Mouse (Mus musculus) CH12.LX (cell line): ENCODE measurements around the gene B3gnt8. TPM values are rescaled to one million over a fixed set of nuclear protein-coding genes. Genes with fewer than 3 reads are reported as not detected.

ENCODE experiments used
- DNase-seq: peaks from one replicate; pipeline ENCODE4 v3.0.0-alpha.2; 2013; ENCODE audit errors: extremely low read depth
- H3K27ac ChIP-seq: 2 replicates; pipeline ENCODE4 v1.5.1; 2012; ENCODE audit warnings: low read depth, mild to moderate bottlenecking, control low read depth, moderate library complexity; ENCODE audit not compliant: insufficient read depth
- H3K27me3 ChIP-seq: replicated peaks from 2 replicates; pipeline ENCODE3; 2012; ENCODE audit warnings: inconsistent platforms
- H3K36me3 ChIP-seq, 2 experiments: replicated peaks in 1 of 2; 2 replicates each; pipeline versions ENCODE3 to v1.6.1; 2012; ENCODE audit warnings: inconsistent platforms in 1 of 2, low read length in 1 of 2, mild to moderate bottlenecking in 1 of 2, mixed read lengths in 1 of 2, moderate library complexity in 1 of 2; ENCODE audit not compliant: control insufficient read depth in 1 of 2, insufficient read depth in 1 of 2
- H3K4me1 ChIP-seq, 2 experiments: 2 replicates each; pipeline ENCODE4 v1.6.1; 2012; ENCODE audit warnings: inconsistent platforms in 1 of 2, moderate library complexity in 1 of 2; ENCODE audit not compliant: insufficient read depth in 2 of 2, control insufficient read depth in 1 of 2
- H3K4me2 ChIP-seq: 2 replicates; pipeline ENCODE4 v1.6.1; 2012; ENCODE audit warnings: low read depth, mild to moderate bottlenecking, control low read depth; ENCODE audit not compliant: poor library complexity, insufficient read depth, severe bottlenecking
- H3K4me3 ChIP-seq, 3 experiments: fragments of 150-350 bp in 1 of 3; sonication (generic) in 1 of 3; replicated peaks in 1 of 3; 2 replicates each; pipeline versions ENCODE3 to v1.5.1; 2011 to 2012; ENCODE audit warnings: low read depth in 2 of 3, low read length in 2 of 3, mild to moderate bottlenecking in 2 of 3, moderate library complexity in 2 of 3, control low read depth in 1 of 3, improper control_type of control experiment in 1 of 3, inconsistent platforms in 1 of 3, mixed read lengths in 1 of 3; ENCODE audit not compliant: poor library complexity in 1 of 3
- H3K79me2 ChIP-seq: replicated peaks from 2 replicates; pipeline ENCODE4 v1.6.1; 2012; ENCODE audit warnings: mild to moderate bottlenecking, moderate library complexity; ENCODE audit not compliant: control insufficient read depth, poor library complexity, insufficient read depth, severe bottlenecking; ENCODE audit errors: extremely low read depth
- H3K9ac ChIP-seq: 2 replicates; pipeline ENCODE4 v1.6.1; 2012; ENCODE audit warnings: low read depth, mild to moderate bottlenecking, control low read depth, moderate library complexity; ENCODE audit not compliant: insufficient read depth
- H3K9me3 ChIP-seq: replicated peaks from 2 replicates; pipeline ENCODE3; 2012; ENCODE audit warnings: low read length, inconsistent platforms, mixed read lengths
- CTCF ChIP-seq, 2 experiments: IDR thresholded peaks in 1 of 2; conservative IDR thresholded peaks in 1 of 2; 2 replicates each; pipeline ENCODE4 v1.5.1; 2011 to 2012; ENCODE audit warnings: low read depth in 2 of 2, low read length in 2 of 2, improper control_type of control experiment in 1 of 2, inconsistent platforms in 1 of 2, mild to moderate bottlenecking in 1 of 2, moderate library complexity in 1 of 2
- ELF1 ChIP-seq: IDR thresholded peaks from 2 replicates; pipeline ENCODE4 v1.6.1; 2014; ENCODE audit warnings: low read depth, mild to moderate bottlenecking, inconsistent platforms, low read length, improper control_type of control experiment
- GABPA ChIP-seq: IDR thresholded peaks from 2 replicates; pipeline ENCODE4 v1.6.1; 2012; ENCODE audit warnings: low read depth, low read length, improper control_type of control experiment, inconsistent platforms; ENCODE audit not compliant: insufficient replicate concordance
- JUN ChIP-seq: IDR thresholded peaks from 2 replicates; pipeline ENCODE4 v1.6.1; 2011; ENCODE audit warnings: low read depth, mild to moderate bottlenecking, low read length, improper control_type of control experiment, moderate library complexity; ENCODE audit not compliant: insufficient read depth
- KAT2A ChIP-seq: IDR thresholded peaks from 2 replicates; pipeline ENCODE4 v1.6.1; 2012; ENCODE audit warnings: low read length, improper control_type of control experiment, inconsistent platforms; ENCODE audit not compliant: insufficient replicate concordance
- MYC ChIP-seq: IDR thresholded peaks from 2 replicates; pipeline ENCODE4 v1.6.1; 2011; ENCODE audit warnings: low read depth, mild to moderate bottlenecking, improper control_type of control experiment, low read length
- NELFE ChIP-seq: IDR thresholded peaks from 2 replicates; pipeline ENCODE4 v1.6.1; 2011; ENCODE audit warnings: low read depth, low read length, improper control_type of control experiment
- NRF1 ChIP-seq: IDR thresholded peaks from 2 replicates; pipeline ENCODE4 v1.6.1; 2014; ENCODE audit warnings: low read depth, mild to moderate bottlenecking, inconsistent platforms, low read length, improper control_type of control experiment, moderate library complexity
- SIN3A ChIP-seq: IDR thresholded peaks from 2 replicates; pipeline ENCODE4 v1.6.1; 2012; ENCODE audit warnings: low read length, improper control_type of control experiment, inconsistent platforms
- TCF12 ChIP-seq: IDR thresholded peaks from 2 replicates; pipeline ENCODE4 v1.6.1; 2014; ENCODE audit warnings: low read depth, mild to moderate bottlenecking, inconsistent platforms, low read length, improper control_type of control experiment
- ZKSCAN1 ChIP-seq: IDR thresholded peaks from 2 replicates; pipeline ENCODE4 v1.6.1; 2012; ENCODE audit warnings: low read depth, inconsistent platforms, low read length, improper control_type of control experiment, borderline replicate concordance
- ZNF384 ChIP-seq: IDR thresholded peaks from 2 replicates; pipeline ENCODE4 v1.6.1; 2012; ENCODE audit warnings: low read depth, low read length, improper control_type of control experiment, inconsistent platforms
- dilution Hi-C: fragments of 300-500 bp; cut with MboI; formaldehyde crosslinking; loops from 2 replicates; pipeline ENCODE4 v1.14.3; 2020; ENCODE audit warnings: low sequenced_read_pairs; ENCODE audit not compliant: extremely low pct_unique_long_range_greater_than_20kb, extremely low pct_ligation_motif_present
- in situ Hi-C: fragments of 300-500 bp; cut with MboI; formaldehyde crosslinking; loops from 3 replicates; pipeline ENCODE4 v1.14.3; 2019; ENCODE audit warnings: low sequenced_read_pairs, low pct_ligation_motif_present, low pct_unique_long_range_greater_than_20kb, mixed read lengths
- polyA plus RNA-seq: library from polyadenylated mRNA; unstranded; fragments of >175 nt; gene quantifications from 2 replicates; pipeline ENCODE4 v1.2.1, GENCODE M21; 2012; ENCODE audit warnings: low read depth; ENCODE audit not compliant: insufficient read length
- total RNA-seq, 2 experiments: library from RNA; depleted of rRNA; stranded (reverse); fragments of 300-350 nt in 1 of 2; fragments of >200 nt in 1 of 2; gene quantifications; 2 replicates each; pipeline ENCODE4 v1.2.3; 2012 to 2014

The B3gnt8 gene
- total and polyA plus RNA-seq, 3 experiments = 0.21 to 0.24 TPM; not detected in 1

- Histone ChIP-seq H3K4me1 (peaks cover 6 to 33% of the 10 kb centered on the region in 2 experiments; a peak in 3 of 4 replicates), H3K27me3 (no peaks in the 10 kb centered on the region), H3K36me3 (peaks cover 0 to 8% of the 10 kb centered on the region in 2 experiments), H3K4me3 (no peak overlapping the region), H3K9ac (no peak overlapping the region), H3K27ac (no peak overlapping the region), H3K9me3 (peaks cover 6% of the 10 kb centered on the region), H3K79me2 (no peaks in the 10 kb centered on the region), H3K4me2 (no peak overlapping the region)
- DNase-seq = no peak
- TF ChIP-seq ZNF384 (no peak), GABPA (no peak), CTCF (conservative IDR thresholded peaks at IDR 0.05 in 1 of 2, IDR thresholded peaks at IDR 0.05 in 1 of 2; ENCODE audit: low read depth in 2 of 2, low read length in 2 of 2) (no peak), JUN (no peak), ZKSCAN1 (no peak), ELF1 (no peak), KAT2A (no peak)
- in situ Hi-C loops (no loop called here), dilution Hi-C loops (no loop called here)
Observed at GRCm38 (mm10) chr7:25676085-25676781, 49.8 kb downstream of the B3gnt8 start.

- peaks cover 0 to 6% of the 10 kb centered on the region in 2 experiments for H3K36me3 ChIP-seq
- no peaks in the 10 kb centered on the region for H3K27me3 ChIP-seq
- no peak overlapping the region for H3K4me3 ChIP-seq
- no peak overlapping the region for H3K27ac ChIP-seq
- H3K9me3 ChIP-seq = peaks cover 6% of the 10 kb centered on the region
- dilution Hi-C loops = no loop called here
- TF ChIP-seq MYC (no peak), SIN3A (no peak), TCF12 (no peak), ZNF384 (no peak), NRF1 (no peak)
- in situ Hi-C loops = no loop called here
- H3K9ac ChIP-seq = no peak overlapping the region
- H3K79me2 ChIP-seq = no peaks in the 10 kb centered on the region
- no peak overlapping the region for H3K4me2 ChIP-seq
- DNase-seq = no peak
- peaks cover 10 to 40% of the 10 kb centered on the region in 2 experiments; a peak in 3 of 4 replicates for H3K4me1 ChIP-seq
Observed at GRCm38 (mm10) chr7:25677013-25677412, 50.6 kb downstream of the B3gnt8 start.

DNA sequence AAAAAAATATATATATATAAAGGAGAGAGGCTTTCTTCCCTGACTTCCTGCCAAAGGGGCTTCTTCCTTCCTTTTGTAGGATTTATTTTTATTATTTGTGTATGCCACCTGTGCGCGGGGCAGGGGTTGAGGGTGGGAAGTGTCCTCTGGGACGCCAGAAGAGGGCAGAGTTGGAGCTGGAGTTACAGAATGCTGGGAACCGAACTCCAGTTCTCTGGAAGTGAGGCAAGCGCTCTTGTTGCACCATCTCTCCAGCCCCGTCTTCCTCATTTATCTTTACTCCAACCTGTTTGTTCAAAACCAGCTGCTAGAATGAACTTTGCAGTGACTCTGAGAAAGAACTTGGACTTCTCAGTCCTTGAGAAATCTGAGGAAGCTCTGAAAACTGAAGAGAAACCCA lies 53.5 kb downstream of the B3gnt8 start:
- Histone ChIP-seq H3K4me3 (peak overlapping the region; percentile 37 to 71 (median 64)), H3K4me1 (peaks cover 22 to 66% of the 10 kb centered on the region in 2 experiments)
- in situ Hi-C loops = no loop called here
- peak in 1 of 2 experiments; percentile 20; a peak in 2 of 4 replicates for TF ChIP-seq CTCF (conservative IDR thresholded peaks at IDR 0.05 in 1 of 2, IDR thresholded peaks at IDR 0.05 in 1 of 2; ENCODE audit: low read depth in 2 of 2, low read length in 2 of 2)
- no peak for TF ChIP-seq NELFE
- TF ChIP-seq, all 38 proteins: peak for 1
- H3K79me2 ChIP-seq = no peaks in the 10 kb centered on the region
- peak overlapping the region; percentile 87 for H3K9ac ChIP-seq
- dilution Hi-C loops = no loop called here
- H3K4me2 ChIP-seq = peak overlapping the region; percentile 42
- H3K27me3 ChIP-seq = no peaks in the 10 kb centered on the region
- peaks cover 4% of the 10 kb centered on the region for H3K9me3 ChIP-seq
- no peak for DNase-seq
- peaks cover 0 to 16% of the 10 kb centered on the region in 2 experiments for H3K36me3 ChIP-seq
- peak overlapping the region; percentile 93; the same call in 1 of the 2 replicates for H3K27ac ChIP-seq
